Mouse (Mus musculus): ENCODE measurements around the gene Kank1. TPM values are rescaled to one million over a fixed set of nuclear protein-coding genes. Genes with fewer than 3 reads are reported as not detected.

Gene Kank1
- polyA plus RNA-seq, 1 experiment: not detected

DNA sequence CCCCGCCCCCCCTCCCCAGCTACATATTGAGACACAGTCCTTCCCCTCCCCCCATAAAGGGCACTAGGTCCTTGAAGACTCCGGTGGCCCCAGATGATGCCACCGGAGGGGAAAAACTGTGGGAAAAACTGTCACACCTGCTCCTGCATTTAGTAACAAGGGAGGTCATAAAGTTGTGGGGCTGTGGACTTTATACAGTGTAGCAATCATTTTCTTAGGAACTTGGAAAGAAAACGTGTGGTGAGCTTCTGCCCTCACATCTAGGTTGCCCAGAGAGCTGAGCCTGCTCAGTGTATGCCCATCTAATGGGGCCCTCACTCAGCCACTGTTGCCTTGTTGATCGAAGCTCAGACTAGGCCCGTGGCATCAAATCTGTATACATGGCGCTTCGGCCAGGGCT is 9.3 kb downstream of the Kank1 start:
- TF ChIP-seq CTCF (IDR thresholded peaks at IDR 0.05; ENCODE audit: insufficient read depth, low read depth, low read length) (no peak), POLR2A (IDR thresholded peaks at IDR 0.05; ENCODE audit: insufficient read depth, low read depth, low read length) (no peak)
- Histone ChIP-seq H3K4me1 (ENCODE audit: control insufficient read depth, insufficient read depth, low read length) (no peaks in the 10 kb centered on the region), H3K4me3 (ENCODE audit: insufficient read depth, low read depth, low read length) (no peak overlapping the region), H3K27ac (ENCODE audit: insufficient read depth, low read depth, low read length) (no peak overlapping the region)
- WGBS: 91% methylated on average over 8 of the region's 8 CpGs

DNA sequence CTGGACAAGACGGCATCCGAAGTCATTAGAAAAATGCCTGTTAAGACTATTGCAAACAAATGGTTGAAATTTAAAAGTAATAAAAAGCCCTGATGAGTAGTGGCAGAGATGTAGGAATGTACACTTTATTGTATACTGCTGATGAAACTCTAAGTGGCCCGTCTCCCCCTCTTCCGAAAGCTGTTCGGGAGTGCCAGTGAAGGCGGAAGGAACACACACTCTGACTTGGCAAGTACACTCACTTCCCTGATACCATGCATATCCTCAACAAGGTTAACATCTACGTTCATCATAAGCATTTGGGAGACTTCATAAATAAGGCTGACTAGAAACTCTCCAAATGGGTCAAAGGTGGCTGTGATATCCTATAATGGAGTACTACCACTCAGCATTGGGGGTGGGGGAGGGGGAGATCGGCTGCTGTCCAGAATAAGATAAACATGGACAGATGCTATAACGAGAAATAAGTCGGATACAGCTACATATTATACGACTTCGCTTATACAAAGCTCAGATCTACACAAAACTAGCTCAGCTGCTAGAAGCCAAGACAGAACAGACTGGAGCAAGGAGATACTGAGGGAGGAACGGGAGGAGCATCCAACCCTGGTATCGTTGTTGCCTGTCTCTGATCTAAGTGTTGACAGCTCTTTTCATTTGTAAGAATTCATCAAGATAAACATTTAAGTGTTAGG is 11.2 kb downstream of the Kank1 start:
- Histone ChIP-seq H3K4me3 (ENCODE audit: insufficient read depth, low read depth, low read length) (no peak overlapping the region), H3K27ac (ENCODE audit: insufficient read depth, low read depth, low read length) (no peak overlapping the region), H3K4me1 (ENCODE audit: control insufficient read depth, insufficient read depth, low read length) (no peaks in the 10 kb centered on the region)
- 93% methylated on average over 14 of the region's 14 CpGs for WGBS
- TF ChIP-seq CTCF (IDR thresholded peaks at IDR 0.05; ENCODE audit: insufficient read depth, low read depth, low read length) (no peak), POLR2A (IDR thresholded peaks at IDR 0.05; ENCODE audit: insufficient read depth, low read depth, low read length) (no peak)

DNA sequence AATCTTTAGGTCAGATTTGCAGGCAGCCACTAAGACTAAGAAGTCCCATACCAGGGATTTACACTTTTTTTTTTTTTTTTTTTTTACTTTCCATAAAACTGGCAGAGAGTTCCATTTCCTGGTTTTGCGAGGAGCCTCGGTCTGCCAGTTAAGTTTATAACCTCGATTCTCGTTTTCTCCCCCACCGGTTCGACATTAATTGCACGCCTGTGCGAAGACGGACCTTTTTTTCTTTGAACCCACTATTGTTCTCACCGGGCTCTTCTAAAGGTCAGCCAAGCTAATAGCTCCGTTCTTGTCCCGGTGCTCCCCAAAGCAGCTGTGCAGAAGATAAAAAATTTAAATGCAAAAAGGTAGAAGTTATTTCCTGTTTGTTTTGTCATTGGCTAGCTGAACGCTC is 12.5 kb downstream of the Kank1 start:
- WGBS: 23% methylated on average over 13 of the region's 13 CpGs
- TF ChIP-seq POLR2A (IDR thresholded peaks at IDR 0.05; ENCODE audit: insufficient read depth, low read depth, low read length) (no peak), CTCF (IDR thresholded peaks at IDR 0.05; ENCODE audit: insufficient read depth, low read depth, low read length) (no peak)

DNA sequence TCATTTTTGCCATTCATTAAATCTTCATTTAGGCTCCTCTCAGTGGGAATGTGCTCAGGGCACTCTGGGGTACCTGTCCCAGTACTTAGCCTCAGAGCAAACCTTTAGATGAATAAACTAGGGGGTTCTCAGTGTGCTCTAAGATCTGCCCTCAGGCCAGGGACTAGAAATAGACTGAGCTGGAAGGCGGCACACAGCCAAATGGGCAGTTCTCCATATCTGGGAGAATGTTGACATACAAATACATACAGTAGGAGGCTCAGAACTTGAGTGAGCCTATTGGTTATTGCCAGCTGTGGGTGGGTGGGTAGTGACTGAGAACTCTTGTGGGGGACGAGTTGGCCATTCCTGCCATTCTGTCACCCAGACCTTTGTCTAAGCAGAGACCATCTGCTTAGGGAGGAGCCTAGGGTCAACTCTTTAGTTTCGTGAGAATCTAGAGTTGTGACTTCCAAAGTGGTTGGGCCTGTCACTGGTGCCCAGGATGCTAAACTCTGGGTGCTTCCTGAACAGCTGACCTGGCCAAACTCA is 14.9 kb downstream of the Kank1 start:
- TF ChIP-seq CTCF (IDR thresholded peaks at IDR 0.05; ENCODE audit: insufficient read depth, low read depth, low read length): no peak
- TF ChIP-seq POLR2A (IDR thresholded peaks at IDR 0.05; ENCODE audit: insufficient read depth, low read depth, low read length): no peak
- Histone ChIP-seq H3K4me3 (ENCODE audit: insufficient read depth, low read depth, low read length) (no peak overlapping the region), H3K27ac (ENCODE audit: insufficient read depth, low read depth, low read length) (no peak overlapping the region), H3K4me1 (ENCODE audit: control insufficient read depth, insufficient read depth, low read length) (no peaks in the 10 kb centered on the region)
- WGBS: 81% methylated on average over 3 of the region's 3 CpGs

More for the DNA sequence above, 12.5 kb downstream of the Kank1 start:
- no peak overlapping the region for H3K27ac ChIP-seq (ENCODE audit: insufficient read depth, low read depth, low read length)
- no peaks in the 10 kb centered on the region for H3K4me1 ChIP-seq (ENCODE audit: control insufficient read depth, insufficient read depth, low read length)
- H3K4me3 ChIP-seq (ENCODE audit: insufficient read depth, low read depth, low read length): no peak overlapping the region

DNA sequence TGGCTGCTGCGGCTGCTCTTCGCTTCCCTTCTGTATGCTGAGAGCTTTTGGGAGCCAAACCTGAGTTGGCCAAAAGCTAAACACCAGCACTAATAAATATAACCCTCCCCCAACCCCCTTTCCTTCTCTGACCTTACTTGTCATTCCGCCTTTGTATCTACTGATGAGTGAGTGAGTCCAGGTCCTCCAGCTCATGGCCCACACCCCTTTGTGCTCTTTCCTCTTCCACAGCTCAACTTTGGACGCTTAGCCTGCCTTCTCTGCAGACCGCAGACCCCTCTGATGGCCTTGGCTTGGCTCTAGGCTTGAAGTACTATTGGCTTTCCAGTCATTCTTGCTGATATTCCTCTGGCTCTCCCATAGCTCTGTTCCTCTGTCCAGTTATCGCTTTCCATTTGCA is 16.4 kb downstream of the Kank1 start:
- no peaks in the 10 kb centered on the region for H3K4me1 ChIP-seq (ENCODE audit: control insufficient read depth, insufficient read depth, low read length)
- no peak overlapping the region for H3K4me3 ChIP-seq (ENCODE audit: insufficient read depth, low read depth, low read length)
- no peak overlapping the region for H3K27ac ChIP-seq (ENCODE audit: insufficient read depth, low read depth, low read length)
- no peak for TF ChIP-seq POLR2A (IDR thresholded peaks at IDR 0.05; ENCODE audit: insufficient read depth, low read depth, low read length)
- TF ChIP-seq CTCF (IDR thresholded peaks at IDR 0.05; ENCODE audit: insufficient read depth, low read depth, low read length): no peak
- 93% methylated on average over 6 of the region's 6 CpGs for WGBS

DNA sequence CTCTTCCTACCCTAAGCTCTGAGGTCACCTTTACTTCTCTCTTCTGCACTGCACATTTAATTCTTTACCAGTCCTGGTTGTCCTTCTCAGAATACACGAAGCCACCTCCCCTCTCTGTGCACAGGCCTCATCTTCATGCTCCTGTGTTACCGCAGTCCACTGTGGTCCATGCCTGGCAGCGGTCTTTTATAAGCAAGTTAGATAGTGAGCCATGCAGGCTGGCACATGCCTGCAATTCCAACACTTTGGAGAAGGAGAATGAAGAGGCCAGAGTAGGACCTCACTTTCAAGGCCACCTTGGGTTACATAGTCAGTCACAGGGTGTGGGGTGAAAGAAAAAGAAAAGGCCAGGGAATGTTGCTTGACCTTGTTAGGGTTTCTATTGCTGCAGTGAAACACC is 16.9 kb downstream of the Kank1 start:
- no peaks in the 10 kb centered on the region for H3K4me1 ChIP-seq (ENCODE audit: control insufficient read depth, insufficient read depth, low read length)
- TF ChIP-seq CTCF (IDR thresholded peaks at IDR 0.05; ENCODE audit: insufficient read depth, low read depth, low read length): no peak
- no peak for TF ChIP-seq POLR2A (IDR thresholded peaks at IDR 0.05; ENCODE audit: insufficient read depth, low read depth, low read length)
- WGBS: 95% methylated on average over 3 of the region's 3 CpGs
- no peak overlapping the region for H3K4me3 ChIP-seq (ENCODE audit: insufficient read depth, low read depth, low read length)
- no peak overlapping the region for H3K27ac ChIP-seq (ENCODE audit: insufficient read depth, low read depth, low read length)

DNA sequence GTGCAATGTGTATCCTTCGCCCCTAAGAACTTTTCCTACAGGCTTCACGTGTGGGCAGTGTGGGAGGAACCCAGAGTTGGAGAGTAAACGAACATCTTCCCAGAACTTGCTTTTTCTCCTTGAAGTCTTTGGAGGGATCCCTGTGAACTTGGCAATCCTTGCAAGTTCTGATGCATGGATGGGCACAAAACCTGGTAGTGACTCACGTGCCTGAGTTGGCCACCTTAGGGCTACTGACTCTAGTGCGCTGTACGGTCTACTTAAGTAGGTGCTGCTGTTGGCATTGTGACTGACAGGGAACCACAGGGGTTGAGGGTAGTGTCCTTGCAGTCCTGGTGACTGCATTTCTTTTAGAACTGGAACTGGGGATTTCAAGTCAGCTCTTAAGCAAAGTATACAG is 21.5 kb downstream of the Kank1 start:
- whole genome bisulfite sequencing: 79% methylated on average over 6 of the region's 6 CpGs
- TF ChIP-seq CTCF (IDR thresholded peaks at IDR 0.05; ENCODE audit: insufficient read depth, low read depth, low read length) (no peak), POLR2A (IDR thresholded peaks at IDR 0.05; ENCODE audit: insufficient read depth, low read depth, low read length) (no peak)
- Histone ChIP-seq H3K4me3 (ENCODE audit: insufficient read depth, low read depth, low read length) (no peak overlapping the region), H3K27ac (ENCODE audit: insufficient read depth, low read depth, low read length) (no peak overlapping the region), H3K4me1 (ENCODE audit: control insufficient read depth, insufficient read depth, low read length) (no peaks in the 10 kb centered on the region)

DNA sequence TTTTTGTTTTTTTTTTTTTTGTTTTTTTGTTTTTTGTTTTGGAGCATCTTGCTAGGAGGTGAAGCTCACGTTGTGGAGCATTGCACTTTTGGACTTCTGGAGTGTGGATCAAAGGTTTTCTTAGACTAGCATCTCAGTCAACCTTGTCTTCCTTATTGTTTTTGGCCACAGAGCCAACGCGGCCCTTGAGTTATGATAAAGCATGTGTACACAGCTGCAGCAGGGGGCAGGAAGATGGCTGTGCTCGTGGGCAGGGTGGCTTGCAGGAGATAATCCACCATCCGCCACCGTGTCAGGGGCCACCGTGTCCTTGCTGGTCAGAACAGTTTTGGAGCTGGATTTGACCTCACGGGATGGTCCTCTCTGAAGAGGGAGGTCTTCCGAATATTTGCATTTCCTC is 29.4 kb downstream of the Kank1 start:
- H3K4me3 ChIP-seq (ENCODE audit: insufficient read depth, low read depth, low read length): no peak overlapping the region
- no peak overlapping the region for H3K27ac ChIP-seq (ENCODE audit: insufficient read depth, low read depth, low read length)
- TF ChIP-seq CTCF (IDR thresholded peaks at IDR 0.05; ENCODE audit: insufficient read depth, low read depth, low read length) (no peak), POLR2A (IDR thresholded peaks at IDR 0.05; ENCODE audit: insufficient read depth, low read depth, low read length) (no peak)
- peaks cover 8% of the 10 kb centered on the region for H3K4me1 ChIP-seq (ENCODE audit: control insufficient read depth, insufficient read depth, low read length)
- 73% methylated on average over 9 of the region's 9 CpGs for WGBS

DNA sequence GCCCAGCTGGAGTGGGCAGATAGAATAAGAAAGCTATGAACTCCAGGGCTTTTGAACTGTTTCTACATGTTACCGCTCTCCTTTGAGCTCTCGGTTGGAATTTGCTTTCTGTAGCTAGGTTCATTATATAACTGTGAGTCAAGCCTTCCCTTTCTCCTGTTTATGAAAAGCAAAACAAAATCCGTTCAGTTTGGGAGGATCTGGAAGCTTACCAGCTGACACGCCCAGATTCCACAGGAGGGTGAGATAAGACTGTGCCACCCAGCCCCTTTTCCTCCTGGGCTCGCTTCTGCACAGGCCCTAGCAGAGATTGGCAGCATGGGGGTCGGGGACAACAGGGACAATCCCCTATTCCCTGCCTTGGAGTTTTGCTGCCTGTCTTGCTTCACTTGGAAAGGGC is 30.5 kb downstream of the Kank1 start:
- Histone ChIP-seq H3K4me3 (ENCODE audit: insufficient read depth, low read depth, low read length) (no peak overlapping the region), H3K4me1 (ENCODE audit: control insufficient read depth, insufficient read depth, low read length) (peaks cover 13% of the 10 kb centered on the region), H3K27ac (ENCODE audit: insufficient read depth, low read depth, low read length) (0 out of 2 replicates have a peak overlapping the region, but pooled peaks have one; percentile 8)
- TF ChIP-seq CTCF (IDR thresholded peaks at IDR 0.05; ENCODE audit: insufficient read depth, low read depth, low read length) (no peak), POLR2A (IDR thresholded peaks at IDR 0.05; ENCODE audit: insufficient read depth, low read depth, low read length) (no peak)
- WGBS: 24% methylated on average over 6 of the region's 6 CpGs

Data from olfactory bulb, adult 2 months (tissue).